ENCODE assay signal across 19 mouse cellular contexts in genomic region chr8:127608541-127609270, GRCm38 (mm10).
"Had no signal": no experiment of that assay in that cellular context is flagged by ENCODE, and none has a peak within 500 bp of the region (broad histone marks: within the 10 kb centered on the region; RNA-seq: fewer than 3 reads in every experiment).

No protein-coding gene starts in this region.

- H3K4me1 ChIP-seq: limb, embryonic 10.5 days; limb, embryonic 13.5 days; liver, embryonic 12.5 days; liver, embryonic 15.5 days; lung, embryonic 15.5 days; stomach, embryonic 15.5 days had no signal

- H3K27ac ChIP-seq: limb, embryonic 10.5 days; limb, embryonic 13.5 days; liver, embryonic 12.5 days; liver, embryonic 15.5 days; lung, embryonic 15.5 days; stomach, embryonic 15.5 days had no signal

- DNase-seq: kidney, adult 18-20 months; kidney, adult 9 months; kidney, postnatal 14 days; kidney, postnatal 4 days; liver; lung, adult 18-20 months; lung, postnatal 10 days; lung, postnatal 36 days; midbrain, embryonic 14.5 days; right cerebral cortex, postnatal 25 days; spleen, adult 18-20 months; thymus, adult 18-20 months; thymus, postnatal 36 days had no signal

- H3K9ac ChIP-seq: limb, embryonic 13.5 days; liver, embryonic 12.5 days; liver, embryonic 15.5 days; lung, embryonic 15.5 days; stomach, embryonic 15.5 days had no signal

- H3K4me3 ChIP-seq: limb, embryonic 10.5 days; limb, embryonic 13.5 days; liver, embryonic 12.5 days; liver, embryonic 15.5 days; lung, embryonic 15.5 days; stomach, embryonic 15.5 days had no signal

- H3K27me3 ChIP-seq: limb, embryonic 13.5 days; liver, embryonic 12.5 days; liver, embryonic 15.5 days; lung, embryonic 15.5 days; stomach, embryonic 15.5 days had no signal

- H3K36me3 ChIP-seq: liver, embryonic 12.5 days; liver, embryonic 15.5 days; lung, embryonic 15.5 days; stomach, embryonic 15.5 days had no signal
